Mouse (Mus musculus) T-cell, adult 2 months (primary cell): Measurements from ENCODE around the gene Kalrn.

Source experiments
- DNase-seq: peaks from one replicate; pipeline ENCODE4 v3.0.0; 2022; ENCODE audit warnings: low spot score

The Kalrn gene

GRCm38 (mm10) chr16:34552731-34553130 lies 20.6 kb downstream of the Kalrn start:
- no peak for DNase-seq

- no peak for DNase-seq
Observed at GRCm38 (mm10) chr16:34549470-34549999, 23.8 kb downstream of the Kalrn start.

GRCm38 (mm10) chr16:34546805-34547509 lies 26.4 kb downstream of the Kalrn start:
- DNase-seq: no peak

- DNase-seq: no peak
Observed at GRCm38 (mm10) chr16:34543754-34544153, 29.6 kb downstream of the Kalrn start.

- DNase-seq: no peak
Observed at GRCm38 (mm10) chr16:34542341-34542740, 31.0 kb downstream of the Kalrn start.

- DNase-seq: no peak
Observed at GRCm38 (mm10) chr16:34538679-34539185, 34.6 kb downstream of the Kalrn start.

- no peak for DNase-seq
Observed at GRCm38 (mm10) chr16:34536300-34536699, 37.0 kb downstream of the Kalrn start.

- no peak for DNase-seq
Observed at GRCm38 (mm10) chr16:34535135-34535534, 38.2 kb downstream of the Kalrn start.

GRCm38 (mm10) chr16:34531506-34531905 lies 41.8 kb downstream of the Kalrn start:
- DNase-seq: no peak

GRCm38 (mm10) chr16:34530029-34530428 lies 43.3 kb downstream of the Kalrn start:
- DNase-seq: no peak

GRCm38 (mm10) chr16:34528234-34528983 lies 44.9 kb downstream of the Kalrn start:
- no peak for DNase-seq

GRCm38 (mm10) chr16:34526378-34526777 lies 47.0 kb downstream of the Kalrn start:
- no peak for DNase-seq

GRCm38 (mm10) chr16:34525866-34526265 lies 47.5 kb downstream of the Kalrn start:
- no peak for DNase-seq

- no peak for DNase-seq
Observed at GRCm38 (mm10) chr16:34525205-34525604, 48.1 kb downstream of the Kalrn start.

- no peak for DNase-seq
Observed at GRCm38 (mm10) chr16:34521061-34521460, 52.3 kb downstream of the Kalrn start.

GRCm38 (mm10) chr16:34516891-34517398 lies 56.4 kb downstream of the Kalrn start:
- DNase-seq: no peak

GRCm38 (mm10) chr16:34515485-34515884 lies 57.8 kb downstream of the Kalrn start:
- no peak for DNase-seq

- no peak for DNase-seq
Observed at GRCm38 (mm10) chr16:34513956-34514593, 59.3 kb downstream of the Kalrn start.

- no peak for DNase-seq
Observed at GRCm38 (mm10) chr16:34512326-34512725, 61.0 kb downstream of the Kalrn start.

- no peak for DNase-seq
Observed at GRCm38 (mm10) chr16:34508125-34508524, 65.2 kb downstream of the Kalrn start.

GRCm38 (mm10) chr16:34506048-34506447 lies 67.3 kb downstream of the Kalrn start:
- DNase-seq: no peak

- DNase-seq: no peak
Observed at GRCm38 (mm10) chr16:34504250-34504649, 69.1 kb downstream of the Kalrn start.
